Mouse (Mus musculus): ENCODE measurements around the gene Barx1.

The Barx1 gene

GRCm38 (mm10) chr13:48660221-48660734 is 2.5 kb upstream of the Barx1 start:
- DNase-seq (ENCODE audit: low spot score in 2 of 2) = no peak

DNA sequence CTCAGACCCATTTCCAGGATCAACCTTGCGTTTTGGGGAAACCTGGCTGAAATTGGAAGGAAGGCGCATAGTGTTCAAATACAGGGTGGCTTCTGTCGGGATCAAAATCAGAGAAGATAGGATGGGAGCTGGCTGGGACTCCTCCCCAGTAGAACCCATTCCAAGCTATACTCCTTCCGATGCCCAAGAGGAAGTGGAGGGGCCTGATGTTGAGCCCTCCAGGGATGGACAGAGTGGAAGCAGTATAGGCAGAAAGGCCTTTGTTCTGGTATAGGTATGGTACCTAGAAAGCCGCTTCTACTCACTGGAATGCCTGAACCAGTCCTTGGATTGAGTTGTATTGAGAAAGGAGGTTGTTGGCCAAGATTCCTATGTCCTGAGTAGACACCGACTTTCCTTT is 2.1 kb upstream of the Barx1 start:
- DNase-seq (ENCODE audit: low spot score in 2 of 2) = no peak

- DNase-seq (ENCODE audit: low spot score in 2 of 2) = no peak
Measured at GRCm38 (mm10) chr13:48661561-48661960, 1.2 kb upstream of the Barx1 start.

DNA sequence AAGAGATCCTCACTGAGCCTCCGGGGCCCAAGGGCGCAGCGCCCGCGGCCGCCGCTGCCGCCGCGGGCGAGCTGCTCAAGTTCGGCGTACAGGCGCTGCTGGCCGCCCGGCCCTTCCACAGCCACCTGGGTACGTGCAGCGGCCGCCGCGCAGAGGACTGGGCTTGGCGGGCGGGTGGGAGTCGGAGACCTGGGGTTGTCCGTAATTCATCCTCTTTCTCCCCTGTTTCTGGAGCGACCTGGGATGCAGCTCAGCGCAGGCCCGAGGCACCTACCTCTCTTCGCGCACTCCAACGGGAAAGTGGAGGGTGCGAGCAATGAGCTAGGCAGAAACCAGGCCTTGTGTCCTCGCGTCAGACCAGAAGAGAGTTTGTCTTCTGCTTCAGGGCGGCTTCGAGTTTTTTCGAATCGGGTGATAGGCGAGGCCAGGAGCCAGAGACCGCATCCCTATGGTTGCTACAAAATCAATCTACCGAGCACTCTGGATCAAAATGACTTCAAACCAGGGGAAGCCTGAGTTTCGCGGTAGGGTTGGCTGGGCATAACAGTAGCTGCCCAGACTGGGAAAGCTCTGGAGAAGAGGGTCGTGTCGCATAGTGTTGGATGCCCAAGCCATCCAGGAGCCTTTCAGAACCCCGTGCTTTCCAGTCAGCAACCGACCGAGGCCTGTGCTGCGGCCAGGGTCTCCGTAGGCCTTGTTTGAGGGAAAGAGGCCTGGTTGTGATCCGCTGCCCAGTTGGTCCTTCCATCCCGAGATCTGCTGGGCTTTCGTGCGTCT is 601 bp downstream of the Barx1 start:
- no peak for DNase-seq (ENCODE audit: low spot score in 2 of 2)

DNA sequence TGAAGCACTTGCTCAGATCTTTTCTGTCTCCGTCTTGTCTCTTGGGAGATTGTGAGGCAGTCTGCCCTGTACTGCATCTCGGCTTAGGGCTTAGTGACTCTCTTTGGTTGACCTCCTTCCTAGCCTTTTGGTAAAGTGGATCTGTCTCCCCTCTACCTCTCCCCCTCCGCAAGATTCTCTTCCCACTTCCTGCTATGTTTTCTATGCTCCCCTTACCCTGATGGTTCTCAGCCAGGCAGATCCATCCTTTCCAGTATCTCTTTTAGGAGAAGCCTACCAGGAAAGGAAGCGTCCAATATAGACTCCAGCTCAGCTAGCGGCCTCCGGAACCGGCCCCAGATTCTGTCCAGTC is 1.2 kb downstream of the Barx1 start:
- no peak for DNase-seq (ENCODE audit: low spot score in 2 of 2)

GRCm38 (mm10) chr13:48664916-48665655 is 2.3 kb downstream of the Barx1 start:
- no peak for DNase-seq (ENCODE audit: low spot score in 2 of 2)

GRCm38 (mm10) chr13:48665656-48666597 is 3.1 kb downstream of the Barx1 start:
- no peak for DNase-seq (ENCODE audit: low spot score in 2 of 2)

GRCm38 (mm10) chr13:48667461-48667860 is 4.7 kb downstream of the Barx1 start:
- DNase-seq (ENCODE audit: low spot score in 2 of 2) = no peak

GRCm38 (mm10) chr13:48668091-48668975 is 5.5 kb downstream of the Barx1 start:
- no peak for DNase-seq (ENCODE audit: low spot score in 2 of 2)

- DNase-seq (ENCODE audit: low spot score in 2 of 2) = no peak
Measured at GRCm38 (mm10) chr13:48668976-48669534, 6.3 kb downstream of the Barx1 start.

DNA sequence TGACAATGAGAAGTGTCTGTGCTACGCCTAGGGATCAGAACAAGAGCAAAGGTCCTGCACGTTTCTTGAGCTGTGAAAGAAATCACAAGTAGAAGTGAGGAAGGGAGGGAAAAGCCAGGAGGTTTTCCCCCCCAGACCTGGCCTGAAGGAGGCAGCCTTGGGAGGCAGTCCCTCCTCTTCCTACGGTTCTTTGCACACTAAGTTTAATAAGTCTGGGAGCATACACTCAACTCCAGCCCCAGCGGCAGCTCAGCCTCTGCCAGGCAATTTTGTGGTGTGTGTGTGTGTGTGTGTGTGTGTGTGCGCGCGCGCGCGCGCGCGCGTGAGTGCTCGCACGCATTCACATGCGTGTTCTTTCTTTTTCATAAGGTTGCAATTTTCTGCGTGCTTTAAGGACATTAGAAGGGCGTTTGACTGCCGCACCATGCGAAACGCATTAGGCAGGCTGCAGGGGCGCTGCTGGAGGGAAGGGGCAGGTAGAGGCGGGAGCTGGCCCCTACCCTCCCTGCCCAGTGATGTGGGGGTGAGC is 9.6 kb downstream of the Barx1 start:
- DNase-seq (ENCODE audit: low spot score in 2 of 2) = no peak

GRCm38 (mm10) chr13:48674609-48675008 is 11.8 kb downstream of the Barx1 start:
- no peak for DNase-seq (ENCODE audit: low spot score in 2 of 2)

DNA sequence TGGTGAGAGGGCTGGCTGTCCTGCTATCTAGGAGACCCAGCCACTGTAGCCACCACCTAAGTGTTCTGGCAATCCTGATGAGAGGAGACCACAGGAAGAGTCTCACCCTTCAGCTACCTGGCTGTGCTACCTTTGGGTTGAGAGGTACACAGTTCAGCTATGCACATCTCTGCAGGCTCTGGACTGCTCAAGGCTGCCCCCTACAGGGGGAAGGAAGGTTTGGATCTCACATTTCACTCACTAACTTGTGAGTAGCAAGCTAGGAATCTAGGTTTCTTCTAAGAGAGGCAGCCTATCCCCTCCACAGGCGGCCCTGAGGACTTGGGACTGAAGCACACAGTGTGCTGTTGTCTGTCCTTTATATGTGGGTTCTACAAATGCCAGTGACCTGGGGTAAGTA is 16.6 kb downstream of the Barx1 start:
- no peak for DNase-seq (ENCODE audit: low spot score in 2 of 2)

DNA sequence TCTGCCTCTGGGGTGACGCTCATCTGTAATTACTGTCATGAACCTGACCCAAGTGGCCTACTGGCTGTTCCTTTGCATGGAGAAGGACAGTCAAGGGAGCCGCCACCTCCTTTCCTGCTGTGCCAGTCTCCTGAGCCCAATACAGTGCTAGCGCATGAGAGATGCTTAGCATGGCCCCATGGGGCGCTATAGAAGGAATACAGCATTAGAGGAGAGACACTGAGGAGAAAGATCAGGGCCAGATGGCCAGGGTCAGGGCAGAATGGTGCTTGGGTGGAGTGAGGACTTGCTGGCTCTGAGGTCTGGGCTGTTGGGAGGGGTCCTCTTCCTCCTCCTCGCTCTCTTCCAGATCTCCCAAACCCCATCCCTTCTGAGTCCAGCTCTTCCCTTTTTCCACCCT is 23.9 kb downstream of the Barx1 start:
- DNase-seq (ENCODE audit: low spot score in 2 of 2) = no peak

GRCm38 (mm10) chr13:48691991-48692390 is 29.2 kb downstream of the Barx1 start:
- DNase-seq (ENCODE audit: low spot score in 2 of 2) = peak in 1 of 2 experiments; percentile 7

DNA sequence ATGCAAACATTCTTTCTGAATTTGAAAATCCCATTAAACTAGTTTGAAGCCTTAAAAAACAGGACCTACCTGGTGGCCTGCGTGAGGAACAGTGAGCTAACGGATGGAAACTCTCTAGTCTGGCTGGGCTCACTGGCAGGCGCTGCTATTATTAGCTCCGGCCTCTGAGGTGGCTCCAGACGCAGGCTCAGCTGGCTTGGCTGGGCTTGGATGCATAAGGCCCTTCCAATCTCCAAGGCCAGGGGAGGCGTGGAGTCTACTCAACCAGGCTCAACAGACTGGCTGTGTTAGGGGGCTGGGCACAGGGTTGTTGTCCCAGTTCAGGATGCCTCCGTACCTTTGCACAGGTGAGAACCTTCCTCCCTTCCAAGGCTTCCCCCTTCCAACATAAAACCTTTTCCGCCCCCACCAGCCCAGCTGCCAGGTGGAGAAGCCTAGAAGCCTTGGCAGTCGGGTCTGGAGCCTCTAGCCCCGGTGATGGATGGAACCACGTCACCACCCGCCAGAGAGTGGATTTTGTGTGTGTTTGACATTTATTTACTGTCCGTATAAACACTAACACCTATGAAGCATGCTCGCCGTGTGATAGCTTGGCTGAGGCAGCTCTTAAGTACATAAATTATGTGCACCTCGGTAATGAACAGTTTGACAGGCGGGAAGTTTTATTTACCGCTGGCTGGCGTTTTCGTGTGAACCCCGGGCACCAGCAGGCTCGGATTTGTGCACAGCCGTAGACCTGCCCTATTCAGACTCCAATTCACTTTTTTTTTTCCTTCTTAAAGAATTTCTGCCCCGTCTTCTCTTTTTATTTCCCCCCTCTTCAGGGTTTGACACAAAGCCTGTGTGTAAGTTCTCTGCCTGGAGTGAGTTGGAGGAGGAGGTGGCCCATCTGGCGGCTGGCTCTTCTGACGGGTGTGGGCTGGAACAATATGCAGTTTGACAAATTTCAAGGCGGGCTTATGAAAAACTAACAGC is 31.6 kb downstream of the Barx1 start:
- DNase-seq (ENCODE audit: low spot score in 2 of 2) = peak in 1 of 2 experiments; percentile 72

GRCm38 (mm10) chr13:48706385-48706951 is 43.7 kb downstream of the Barx1 start:
- no peak for DNase-seq (ENCODE audit: low spot score in 2 of 2)

- DNase-seq (ENCODE audit: low spot score in 2 of 2) = no peak
Measured at GRCm38 (mm10) chr13:48712675-48713074, 49.9 kb downstream of the Barx1 start.

GRCm38 (mm10) chr13:48716075-48716474 is 53.3 kb downstream of the Barx1 start:
- DNase-seq (ENCODE audit: low spot score in 2 of 2) = no peak

All from left cerebral cortex, adult 9 months (tissue).